Mouse (Mus musculus): ENCODE data around the gene Ccr10.
A peak's percentile ranks its signal among the peaks of the same experiment; 100 is the strongest.

DNA sequence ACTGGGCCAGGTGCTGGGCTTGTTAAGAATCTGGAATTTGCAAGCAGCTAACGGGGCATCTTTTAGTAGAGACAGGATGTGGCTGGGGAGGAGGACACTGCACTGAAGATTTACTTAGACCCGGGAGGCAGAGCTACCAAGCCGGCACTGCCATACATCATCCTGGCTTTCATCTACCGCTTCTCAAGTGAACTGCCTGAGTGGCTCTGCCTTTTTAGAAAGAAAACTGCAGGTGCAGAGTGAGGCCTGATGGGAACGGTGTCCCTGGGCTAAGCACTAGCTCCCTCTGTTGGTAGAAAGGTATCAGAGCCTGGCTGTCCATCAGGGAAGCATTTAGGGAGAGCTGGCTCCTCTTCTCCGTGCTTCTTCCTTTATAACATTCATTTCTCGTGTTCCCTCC is 25.7 kb upstream of the Ccr10 start:
- TF ChIP-seq CTCF (IDR thresholded peaks at IDR 0.05; ENCODE audit: borderline replicate concordance, insufficient read depth, low read depth, low read length) = peak; percentile 97
- TF ChIP-seq POLR2A (IDR thresholded peaks at IDR 0.05; ENCODE audit: borderline replicate concordance, insufficient read depth, low read length) = peak; percentile 36; the same call in 1 of the 2 replicates

Data from cerebellum, adult 2 months (tissue).